Mouse (Mus musculus): ENCODE measurements around the gene Usp20.

The Usp20 gene

GRCm38 (mm10) chr2:30985111-30986020 is 3.3 kb downstream of the Usp20 start:
- no peak for DNase-seq (ENCODE audit: low read depth, low spot score)

DNA sequence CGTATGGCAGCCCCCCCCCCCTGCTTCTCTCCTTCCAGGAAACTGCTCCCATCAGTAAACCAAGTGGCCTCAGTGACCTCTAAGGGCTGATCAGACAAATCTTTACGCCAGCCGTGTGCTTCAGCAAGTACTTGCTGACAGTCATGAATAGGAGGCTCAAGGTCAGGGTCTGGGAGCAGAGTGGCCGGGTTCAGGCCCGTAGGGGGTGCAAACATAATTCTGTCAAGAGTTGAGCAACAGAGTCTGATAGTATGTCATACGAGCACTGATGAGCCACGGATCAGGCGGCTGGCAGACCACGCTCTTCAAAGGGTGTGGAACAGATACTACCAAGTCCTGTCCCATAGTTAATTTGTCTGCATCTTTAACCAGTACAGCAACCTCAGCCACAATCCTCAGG is 8.1 kb downstream of the Usp20 start:
- DNase-seq (ENCODE audit: low read depth, low spot score) = no peak

- no peak for DNase-seq (ENCODE audit: low read depth, low spot score)
These were observed 12.8 kb downstream of the Usp20 start for GRCm38 (mm10) chr2:30994853-30995252.

- DNase-seq (ENCODE audit: low read depth, low spot score) = no peak
These were observed 13.4 kb downstream of the Usp20 start for GRCm38 (mm10) chr2:30995432-30995996.

DNA sequence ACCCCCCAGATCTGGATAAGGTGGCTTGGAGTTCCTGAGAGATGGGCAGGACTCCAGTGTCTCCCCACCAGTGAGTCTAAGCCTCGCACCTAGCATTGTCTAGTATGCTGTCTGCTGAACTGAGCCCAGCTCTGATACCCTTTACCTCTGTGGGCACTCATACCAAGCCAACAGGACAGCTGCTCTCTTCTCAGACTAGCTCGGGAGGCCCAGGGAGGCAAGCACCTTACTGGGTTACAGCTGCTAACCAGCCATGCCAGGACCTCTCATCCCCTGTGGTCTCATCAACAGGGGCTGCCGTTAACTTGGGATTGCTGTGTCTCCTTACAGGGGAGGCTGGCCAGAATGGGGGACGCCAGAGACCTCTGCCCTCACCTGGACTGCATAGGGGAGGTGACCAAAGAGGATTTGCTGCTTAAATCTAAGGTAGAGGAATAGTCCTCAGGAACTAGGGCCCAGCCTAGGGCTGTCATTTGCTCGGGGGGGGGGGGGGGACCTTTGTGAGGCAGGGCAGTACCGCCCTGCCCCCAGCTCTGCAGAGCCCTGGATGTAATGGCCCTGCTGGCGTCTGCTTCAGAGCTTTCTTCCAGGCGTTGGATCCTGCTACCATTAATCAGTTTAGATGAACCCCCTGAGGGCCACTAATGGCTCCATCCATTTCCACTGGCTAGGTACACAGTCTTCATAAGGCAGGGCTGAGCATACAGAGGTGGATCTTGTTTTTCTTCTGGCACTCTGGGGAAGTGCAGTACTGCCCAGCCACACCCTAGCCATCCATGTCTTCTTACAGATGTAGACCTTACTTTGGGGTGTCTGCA is 16.6 kb downstream of the Usp20 start:
- DNase-seq (ENCODE audit: low read depth, low spot score) = no peak

DNA sequence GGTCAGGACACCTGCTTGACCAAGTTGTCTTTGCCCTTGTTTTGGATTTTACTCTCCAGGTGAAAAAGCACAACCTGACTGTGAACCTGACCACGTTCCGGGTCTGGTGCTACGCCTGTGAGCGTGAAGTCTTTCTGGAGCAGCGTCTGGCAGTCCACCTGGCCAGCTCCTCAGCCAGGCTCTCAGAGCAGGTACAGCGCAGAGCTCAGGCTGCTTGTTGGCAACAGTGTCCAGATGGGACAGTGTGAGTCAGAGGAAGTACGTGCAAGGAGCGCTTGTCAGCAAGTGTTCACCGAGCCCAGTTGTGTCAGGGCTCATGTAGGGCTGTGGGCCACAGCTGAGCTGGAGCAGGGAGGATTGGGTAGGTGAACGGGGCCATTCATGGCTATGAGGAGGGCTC is 20.8 kb downstream of the Usp20 start:
- DNase-seq (ENCODE audit: low read depth, low spot score) = no peak

DNA sequence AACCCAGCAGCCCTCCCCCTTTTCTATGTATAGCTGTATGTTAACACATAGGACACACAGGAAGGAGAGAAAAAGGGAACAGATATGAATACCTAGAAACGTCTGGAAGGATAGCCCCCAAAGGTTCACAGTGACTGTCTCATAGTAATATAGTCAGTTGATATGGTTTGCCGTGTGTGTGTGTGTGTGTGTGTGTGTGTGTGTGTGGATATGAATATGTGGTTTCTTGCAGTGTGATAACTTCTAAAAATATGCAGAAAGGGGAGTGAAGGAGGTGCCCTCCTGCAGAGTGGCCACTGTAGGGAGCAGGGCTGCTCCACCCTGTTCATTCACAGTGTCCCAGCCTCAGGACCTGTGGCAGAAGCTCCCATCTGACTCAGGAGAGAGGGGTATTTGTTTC is 23.4 kb downstream of the Usp20 start:
- DNase-seq (ENCODE audit: low read depth, low spot score) = no peak

GRCm38 (mm10) chr2:31006434-31006833 is 24.4 kb downstream of the Usp20 start:
- no peak for DNase-seq (ENCODE audit: low read depth, low spot score)

DNA sequence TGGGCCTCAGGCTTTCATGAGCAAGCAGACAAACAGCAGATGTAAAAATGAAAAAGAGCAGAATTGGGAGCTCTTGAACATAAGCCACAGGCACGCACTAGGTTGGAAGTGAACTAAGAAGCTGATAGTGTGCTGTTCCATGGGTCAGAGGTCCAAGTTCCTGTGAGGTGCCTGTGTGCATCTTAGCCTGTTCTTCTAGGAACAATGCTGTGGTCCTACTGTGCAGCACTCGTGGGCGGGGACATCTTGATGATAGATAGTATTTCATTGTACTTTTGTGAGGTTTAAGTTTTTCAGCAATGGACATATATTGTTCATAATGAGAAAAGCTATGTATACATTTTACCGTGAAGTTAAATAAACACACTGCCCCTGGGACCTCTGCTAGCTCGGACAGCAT is 25.1 kb downstream of the Usp20 start:
- no peak for DNase-seq (ENCODE audit: low read depth, low spot score)

GRCm38 (mm10) chr2:31013371-31014120 is 31.5 kb downstream of the Usp20 start:
- DNase-seq (ENCODE audit: low read depth, low spot score) = no peak

- no peak for DNase-seq (ENCODE audit: low read depth, low spot score)
These were observed 35.7 kb downstream of the Usp20 start for GRCm38 (mm10) chr2:31017625-31018317.

DNA sequence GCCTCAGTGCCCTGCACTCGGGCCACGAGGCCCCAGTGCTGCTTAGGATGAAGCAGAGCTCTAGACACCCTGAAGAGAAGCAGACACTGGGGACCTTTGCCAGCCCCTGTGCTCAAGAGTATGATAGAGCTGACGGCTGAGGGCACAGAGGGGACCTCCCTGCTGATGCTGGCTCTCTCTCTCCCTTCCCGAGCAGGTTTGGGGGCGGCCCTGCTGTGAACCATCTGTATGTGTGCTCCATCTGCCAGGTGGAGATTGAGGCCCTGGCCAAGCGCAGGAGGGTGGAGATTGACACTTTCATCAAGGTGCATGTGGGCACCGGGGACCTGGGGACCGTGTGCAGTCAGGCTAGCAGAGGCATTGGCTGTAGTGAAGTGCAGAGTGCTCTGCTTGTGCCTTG is 36.4 kb downstream of the Usp20 start:
- DNase-seq (ENCODE audit: low read depth, low spot score) = no peak

DNA sequence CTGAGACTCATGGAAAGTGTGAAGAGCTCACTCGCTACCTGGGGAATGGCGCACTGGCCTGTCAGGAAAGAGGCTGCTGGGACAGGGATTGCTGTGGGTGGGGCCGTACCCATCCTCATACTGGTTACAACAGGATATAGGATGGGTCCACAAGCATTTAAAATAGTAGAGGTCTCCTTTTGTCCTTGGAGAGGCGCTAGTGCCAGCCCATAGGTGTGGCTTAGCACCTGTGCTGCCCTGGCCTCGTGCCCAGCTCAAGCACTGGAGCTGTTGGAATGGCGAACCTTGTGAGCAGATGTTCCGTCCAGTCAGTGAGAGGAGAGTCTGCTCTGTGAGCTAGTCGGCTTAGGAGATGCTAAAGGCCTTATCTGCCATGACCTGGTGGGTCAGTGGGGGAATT is 36.9 kb downstream of the Usp20 start:
- no peak for DNase-seq (ENCODE audit: low read depth, low spot score)

- no peak for DNase-seq (ENCODE audit: low read depth, low spot score)
These were observed 38.1 kb downstream of the Usp20 start for GRCm38 (mm10) chr2:31020202-31020601.

GRCm38 (mm10) chr2:31023940-31024339 is 41.9 kb downstream of the Usp20 start:
- DNase-seq (ENCODE audit: low read depth, low spot score) = no peak

GRCm38 (mm10) chr2:31024618-31025370 is 42.7 kb downstream of the Usp20 start:
- no peak for DNase-seq (ENCODE audit: low read depth, low spot score)

DNA sequence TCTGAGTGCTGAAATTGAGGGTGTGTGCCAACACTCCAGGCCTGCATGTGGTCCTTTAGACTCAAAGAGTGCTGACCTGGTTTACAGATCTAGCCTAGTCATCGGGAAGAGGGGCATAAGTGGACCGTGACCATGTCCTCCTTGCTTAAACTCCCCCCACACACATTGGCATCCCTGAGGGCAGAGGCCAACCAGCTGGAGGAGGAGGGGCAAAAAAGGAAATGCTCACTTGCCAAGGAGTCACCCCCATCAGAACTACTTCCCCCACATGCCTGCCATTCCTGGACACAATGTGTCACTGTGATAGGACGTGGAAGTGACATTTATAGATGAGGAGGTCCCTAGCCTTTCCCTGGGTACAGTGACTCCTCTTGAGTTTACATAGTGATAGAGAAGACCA is 43.4 kb downstream of the Usp20 start:
- DNase-seq (ENCODE audit: low read depth, low spot score) = no peak

GRCm38 (mm10) chr2:31026642-31027041 is 44.6 kb downstream of the Usp20 start:
- DNase-seq (ENCODE audit: low read depth, low spot score) = no peak

- no peak for DNase-seq (ENCODE audit: low read depth, low spot score)
These were observed 49.9 kb downstream of the Usp20 start for GRCm38 (mm10) chr2:31031972-31032371.

- DNase-seq (ENCODE audit: low read depth, low spot score) = no peak
These were observed 54.7 kb downstream of the Usp20 start for GRCm38 (mm10) chr2:31036811-31037210.
